Mouse (Mus musculus): Measurements from ENCODE around the gene Kcnmb3.

Kcnmb3 gene

DNA sequence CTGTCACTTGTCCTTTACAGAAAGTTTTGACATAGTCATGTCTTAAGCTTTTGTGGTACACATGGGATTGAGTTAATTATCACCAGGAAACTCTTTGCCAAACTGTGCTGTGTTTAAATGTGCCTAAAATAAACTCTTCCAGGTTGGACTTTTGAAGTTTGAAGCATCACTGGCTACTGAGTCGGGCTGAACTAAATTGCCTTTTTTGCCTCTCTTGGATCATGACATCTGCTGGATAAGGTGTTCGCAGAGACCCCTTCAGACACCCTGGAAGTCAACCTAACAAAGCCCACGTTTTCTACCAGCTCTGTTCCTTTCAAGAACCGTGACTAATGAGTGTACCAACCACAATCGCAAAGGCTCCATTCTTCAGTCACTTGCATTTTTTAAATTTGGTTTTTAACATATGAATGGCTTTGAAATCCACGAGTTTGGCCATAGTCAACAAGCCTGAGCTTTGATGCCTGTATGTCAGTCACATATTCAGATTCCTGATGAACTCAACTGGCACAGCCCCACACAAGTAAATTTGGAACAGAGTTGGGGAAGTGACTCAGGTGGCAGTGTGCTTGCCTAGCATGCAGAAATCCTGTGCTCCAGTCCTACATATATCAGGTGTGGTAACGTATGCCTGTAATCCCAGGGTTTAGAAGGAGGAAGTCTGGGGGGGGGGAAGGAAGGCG, 3.2 kb upstream of the Kcnmb3 start:
- no peak for DNase-seq (ENCODE audit: low read depth, low spot score)

DNA sequence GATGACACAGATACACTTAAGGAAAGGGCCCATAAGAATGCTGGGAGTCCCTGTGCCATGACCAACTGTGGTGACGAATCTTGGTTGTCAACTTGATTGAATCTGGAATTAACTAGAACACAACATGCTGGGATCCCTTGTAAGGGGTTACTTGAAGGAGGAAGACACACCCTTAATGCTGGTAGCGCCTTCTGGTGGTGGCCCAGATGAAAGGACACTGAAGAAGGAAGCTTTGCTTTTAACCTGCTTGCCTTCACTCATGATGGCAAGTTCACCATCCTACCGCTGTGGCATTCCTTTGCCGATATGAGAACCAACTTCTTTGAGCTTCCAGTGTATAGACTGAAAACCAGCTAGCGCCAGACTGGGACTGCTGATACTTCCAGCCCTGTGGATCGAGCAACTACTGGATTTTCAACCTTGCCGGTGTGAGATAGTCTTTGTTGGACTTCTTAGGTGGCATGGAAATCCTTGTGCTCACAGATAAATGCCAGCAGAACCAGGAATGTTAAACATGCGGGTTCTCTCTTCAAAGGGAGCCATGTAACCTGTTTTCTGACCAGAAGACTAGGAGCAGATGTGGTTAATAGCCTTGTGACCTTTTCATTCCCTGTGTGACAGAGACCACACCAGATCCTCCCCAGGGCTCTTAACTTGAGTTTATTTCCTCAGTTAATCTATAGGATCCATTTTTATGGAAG, 2.5 kb upstream of the Kcnmb3 start:
- no peak for DNase-seq (ENCODE audit: low read depth, low spot score)

DNA sequence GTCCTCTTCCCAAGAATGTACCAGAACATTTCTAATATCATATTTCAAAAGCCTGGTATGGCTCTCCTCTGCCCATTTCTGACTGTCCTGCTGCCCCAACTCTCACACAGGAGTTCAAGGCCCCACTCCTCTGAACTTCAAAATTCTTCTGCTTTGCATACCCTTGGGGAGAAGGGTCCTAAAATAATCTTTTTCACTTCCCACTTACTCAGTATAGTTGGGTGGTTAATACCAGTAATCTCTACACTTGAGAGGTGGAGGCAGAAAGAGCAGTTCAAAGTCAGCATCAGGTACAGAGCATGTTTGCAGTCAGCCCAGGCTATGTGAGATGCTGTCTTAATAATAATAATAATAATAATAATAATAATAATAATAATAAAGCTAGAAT, 1.1 kb downstream of the Kcnmb3 start:
- no peak for DNase-seq (ENCODE audit: low read depth, low spot score)

DNA sequence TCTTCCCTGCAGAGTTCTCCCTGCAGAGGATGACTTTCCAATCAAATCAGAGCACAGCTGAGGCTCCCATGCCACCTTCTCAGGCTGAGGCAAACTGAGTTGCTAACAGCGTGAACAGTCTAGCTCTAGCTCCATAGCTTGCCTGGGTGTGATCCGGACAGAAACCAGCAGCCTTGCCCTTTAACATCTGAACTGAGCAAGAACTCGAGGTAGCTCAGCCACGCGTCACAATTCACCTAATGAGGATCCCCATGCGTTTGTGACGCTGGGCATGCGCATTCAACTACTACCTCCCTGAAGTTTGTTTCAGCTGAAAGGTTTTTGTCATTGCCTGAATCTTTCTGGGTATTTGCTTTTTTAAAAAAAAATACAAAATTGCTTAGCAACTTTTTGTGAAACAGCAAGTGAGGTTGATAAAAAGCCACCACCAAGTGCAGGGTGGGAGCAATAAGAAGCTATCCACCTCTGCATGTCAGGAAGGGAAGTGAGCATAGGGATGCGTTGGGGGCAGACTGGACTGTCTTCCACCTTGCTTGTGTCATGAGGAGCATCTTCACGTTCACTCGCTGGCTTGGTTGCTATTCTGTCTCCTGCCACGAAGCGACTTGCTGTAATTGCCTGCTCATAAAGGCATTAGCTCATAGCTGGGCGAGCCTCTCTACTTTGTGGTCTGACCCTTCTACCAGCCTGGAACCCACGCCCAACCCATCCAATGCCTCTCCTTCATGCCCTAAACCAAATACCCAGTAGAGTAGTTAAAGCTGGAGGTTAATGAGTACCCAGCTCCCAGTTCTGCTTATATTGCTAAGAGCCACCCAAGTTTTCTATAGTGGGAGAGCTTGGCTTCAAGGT, 1.7 kb downstream of the Kcnmb3 start:
- DNase-seq (ENCODE audit: low read depth, low spot score), result no peak

DNA sequence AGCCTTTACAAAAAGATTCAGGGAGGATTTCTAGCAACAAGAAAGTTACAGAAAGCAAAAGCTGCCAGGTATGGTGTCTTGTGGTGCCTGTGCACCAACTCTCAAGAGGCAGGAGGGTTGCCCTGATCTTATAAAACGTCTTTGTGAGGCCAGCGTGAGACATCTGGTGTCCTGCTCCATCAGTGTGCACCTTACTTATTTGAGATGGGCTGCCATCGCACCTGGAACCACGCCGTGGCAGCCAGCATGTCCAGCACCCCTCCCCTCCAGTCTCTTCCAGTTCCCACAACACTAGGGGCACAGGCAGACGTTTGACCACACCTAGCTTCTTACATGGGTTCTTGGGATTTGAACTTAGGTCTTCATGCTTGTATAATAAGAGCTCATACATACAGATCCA, 3.9 kb downstream of the Kcnmb3 start:
- DNase-seq (ENCODE audit: low read depth, low spot score), result no peak

DNA sequence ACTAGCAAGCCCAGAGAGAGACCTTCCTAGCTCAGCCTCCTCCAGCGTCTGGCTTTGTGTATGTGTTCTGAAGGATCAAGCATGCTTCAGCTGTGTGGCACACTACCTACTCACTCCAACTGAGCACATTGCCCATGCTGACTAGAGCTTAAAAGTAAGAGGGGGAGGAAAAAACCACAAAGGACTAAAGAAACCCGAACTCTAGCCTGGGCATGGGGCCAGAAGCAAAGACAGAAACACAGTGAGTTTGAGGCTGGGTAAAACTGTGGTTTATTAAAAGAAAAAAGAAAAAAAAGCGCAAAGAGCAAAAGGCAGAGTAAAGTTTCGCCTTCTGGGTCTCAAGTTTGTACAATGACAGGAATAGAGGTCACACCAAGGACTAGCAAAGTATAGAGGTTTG, 5.5 kb downstream of the Kcnmb3 start:
- no peak for DNase-seq (ENCODE audit: low read depth, low spot score)

DNA sequence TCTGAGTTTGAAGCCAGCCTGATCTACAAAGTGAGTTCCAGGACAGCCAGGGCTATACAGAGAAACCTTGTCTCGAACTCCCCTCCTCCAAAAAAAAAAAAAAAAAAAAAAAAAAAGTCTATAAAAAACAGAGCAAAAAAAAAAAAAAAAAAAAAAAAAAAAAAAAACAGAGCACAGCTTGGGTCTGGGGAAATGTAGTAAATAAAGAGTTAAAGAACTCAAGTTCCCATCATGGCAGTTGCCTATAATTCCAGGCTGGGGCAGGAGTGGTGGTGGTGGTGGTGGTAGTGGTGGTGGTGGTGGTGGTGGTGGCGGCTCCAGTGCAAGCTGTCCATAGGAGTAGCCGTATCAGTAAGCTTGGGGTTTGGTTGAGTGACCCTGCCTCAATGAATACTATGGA, 9.0 kb downstream of the Kcnmb3 start:
- no peak for DNase-seq (ENCODE audit: low read depth, low spot score)

DNA sequence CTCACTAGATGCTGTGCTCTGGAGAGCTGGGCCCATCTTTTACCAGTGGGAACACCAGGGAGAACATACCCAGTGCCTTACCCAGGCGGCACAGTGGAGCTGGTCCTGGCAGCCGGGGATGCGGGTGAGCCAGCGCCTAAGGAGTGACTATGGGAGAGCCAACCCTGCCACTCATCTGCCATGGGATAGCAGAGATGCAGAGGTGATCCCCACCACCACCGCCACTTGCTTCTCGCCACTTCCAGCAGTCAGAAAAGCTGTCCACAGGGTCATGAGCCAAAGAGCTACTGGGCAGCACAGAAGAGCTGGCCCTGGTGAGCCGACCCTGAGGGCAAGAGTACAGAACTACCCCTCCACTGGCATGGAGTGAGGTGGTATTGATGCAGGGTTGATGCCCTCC, 12.1 kb downstream of the Kcnmb3 start:
- DNase-seq (ENCODE audit: low read depth, low spot score), result no peak

DNA sequence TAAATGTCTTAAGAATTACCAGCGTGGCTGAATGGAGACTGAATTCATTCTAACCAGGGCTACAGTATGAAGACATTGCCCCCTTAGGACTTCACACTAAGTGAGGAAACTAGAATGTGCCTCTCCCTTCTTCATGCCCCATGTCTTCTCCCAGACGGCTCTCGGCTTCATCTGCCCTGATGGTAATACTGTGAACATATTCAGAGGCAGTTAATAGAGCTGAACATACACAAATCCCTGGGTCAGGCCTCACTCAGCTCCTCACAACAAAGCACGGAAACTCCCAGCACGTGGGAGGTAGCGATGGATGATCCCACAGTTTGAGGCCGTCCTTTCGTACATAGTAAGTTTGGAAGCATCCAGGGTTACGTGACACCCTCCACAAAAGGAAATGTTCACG, 18.8 kb downstream of the Kcnmb3 start:
- DNase-seq (ENCODE audit: low read depth, low spot score), result no peak

DNA sequence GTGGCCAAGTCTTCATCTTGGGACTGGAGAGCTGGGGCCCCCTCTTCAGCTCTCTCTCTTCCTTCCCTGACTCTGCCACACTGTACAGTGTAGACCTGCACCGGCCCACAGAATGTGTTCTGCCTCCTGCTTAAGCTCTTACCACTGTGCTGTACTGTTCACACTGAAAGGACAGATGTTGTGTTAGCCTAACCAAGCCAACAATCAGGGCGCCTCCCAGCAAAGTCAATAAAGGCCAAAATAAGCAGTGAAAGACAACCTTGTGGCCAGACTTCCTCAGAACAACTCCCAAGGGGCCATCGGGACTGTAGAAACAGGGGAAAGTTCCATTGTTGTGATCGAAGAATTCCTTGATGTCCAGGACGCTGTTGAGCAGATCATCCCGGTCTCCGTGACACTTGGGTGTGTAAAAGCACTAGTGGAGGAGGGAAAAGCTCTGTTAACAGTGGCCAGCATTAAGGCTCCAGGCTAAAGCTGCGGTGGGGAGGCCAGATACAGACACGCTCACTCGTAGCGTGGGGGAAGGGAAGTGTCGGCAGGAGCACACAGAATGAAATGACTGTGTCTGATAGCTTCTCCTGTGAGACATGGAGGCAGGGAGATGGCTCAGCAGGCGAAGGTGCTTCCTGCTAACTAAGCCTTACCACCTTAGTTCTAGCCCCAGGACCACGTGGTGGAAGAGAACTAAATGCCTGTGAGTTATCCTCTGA, 19.7 kb downstream of the Kcnmb3 start:
- no peak for DNase-seq (ENCODE audit: low read depth, low spot score)

DNA sequence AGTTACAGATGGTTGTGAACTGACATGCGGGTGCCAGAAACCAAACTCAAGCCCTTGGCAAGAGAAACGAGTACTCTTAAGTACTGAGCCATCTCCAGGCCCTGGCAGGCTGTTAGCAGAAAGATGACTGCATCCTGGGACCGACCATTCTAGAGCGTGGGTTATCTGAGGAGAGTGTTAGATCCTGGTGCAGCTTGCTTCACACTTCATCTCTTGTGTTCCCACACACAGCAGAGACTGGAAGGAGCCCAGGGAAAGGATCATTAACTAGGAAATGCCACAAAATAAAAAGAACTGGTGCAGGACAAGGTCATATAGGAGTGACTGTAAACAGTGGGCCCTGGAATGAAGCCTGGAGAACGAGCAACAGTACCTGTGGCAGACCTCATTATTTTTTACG, 20.9 kb downstream of the Kcnmb3 start:
- peak; percentile 72 for DNase-seq (ENCODE audit: low read depth, low spot score)

DNA sequence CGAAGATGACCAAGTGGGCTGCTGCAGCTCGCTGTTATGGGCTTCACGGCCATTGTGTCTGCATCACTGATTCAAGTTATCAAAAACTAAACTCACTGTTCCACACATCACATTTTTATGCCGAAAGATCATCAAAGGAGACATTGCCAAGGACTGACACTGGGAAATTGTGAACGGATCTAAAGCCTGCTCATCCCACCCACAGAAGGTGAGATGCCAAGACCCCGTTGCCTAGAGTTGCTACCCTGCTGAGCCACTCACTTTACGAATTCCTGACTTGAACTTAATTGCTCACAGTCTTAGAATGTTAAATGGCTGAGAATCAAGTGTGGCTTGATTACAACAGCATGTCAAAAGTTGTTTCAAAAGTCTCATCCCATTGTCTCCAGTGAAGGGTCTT, 21.6 kb downstream of the Kcnmb3 start:
- no peak for DNase-seq (ENCODE audit: low read depth, low spot score)

DNA sequence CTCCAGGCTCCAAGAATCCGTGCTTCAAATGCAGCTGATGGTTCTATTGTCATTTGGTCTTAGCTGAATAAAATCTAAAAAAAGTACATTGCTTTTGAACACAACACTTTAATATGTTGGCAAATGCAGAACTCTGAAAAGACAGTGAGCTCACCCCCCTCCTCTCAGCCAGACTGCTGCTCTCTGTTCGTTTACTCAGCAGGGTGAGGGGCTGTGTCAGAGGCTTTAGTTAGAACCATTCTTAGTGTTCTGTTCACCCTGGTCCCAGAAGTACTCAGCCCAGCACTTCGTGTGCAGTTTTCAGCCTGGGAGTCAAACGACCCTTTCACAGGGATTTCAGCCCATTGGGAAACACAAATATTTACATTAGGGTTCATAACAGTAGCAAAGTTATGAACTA, 23.6 kb downstream of the Kcnmb3 start:
- no peak for DNase-seq (ENCODE audit: low read depth, low spot score)

DNA sequence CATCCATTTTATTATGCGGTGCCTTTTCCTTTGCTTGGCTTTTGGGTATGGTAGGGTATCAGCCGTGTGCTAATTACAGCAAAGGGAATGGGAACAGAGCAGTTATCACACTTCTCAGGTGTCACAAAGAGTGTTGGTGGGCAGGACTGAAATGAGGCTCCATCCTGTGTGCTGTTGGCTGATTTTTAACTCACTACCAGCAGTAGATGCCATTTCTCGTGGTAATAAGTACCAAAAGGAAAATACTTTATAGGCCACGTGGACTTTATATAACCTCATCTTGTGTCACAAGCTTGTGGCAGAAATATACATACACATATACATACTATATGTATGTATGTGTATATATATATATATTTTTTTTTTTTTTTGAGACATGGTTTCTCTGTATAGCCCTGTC, 24.7 kb downstream of the Kcnmb3 start:
- no peak for DNase-seq (ENCODE audit: low read depth, low spot score)

DNA sequence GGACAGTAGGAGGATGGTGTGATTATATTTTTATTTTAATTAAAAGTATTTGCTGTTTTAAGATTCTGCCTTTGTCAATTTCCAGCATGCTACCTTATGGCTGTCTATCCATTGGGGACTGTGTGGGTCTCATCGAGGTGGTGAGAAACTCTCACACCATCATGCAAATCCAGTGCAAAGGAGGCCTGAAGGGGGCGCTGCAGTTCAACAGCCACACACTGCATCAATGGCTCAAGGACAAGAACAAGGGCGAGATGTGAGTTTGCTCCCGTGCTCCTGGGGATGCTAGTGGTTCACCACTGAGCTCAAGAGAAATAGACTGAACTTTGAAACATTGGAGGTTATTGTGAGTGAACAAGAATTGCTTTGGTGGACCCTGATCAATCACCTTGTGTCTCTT, 32.3 kb downstream of the Kcnmb3 start:
- DNase-seq (ENCODE audit: low read depth, low spot score), result no peak

DNA sequence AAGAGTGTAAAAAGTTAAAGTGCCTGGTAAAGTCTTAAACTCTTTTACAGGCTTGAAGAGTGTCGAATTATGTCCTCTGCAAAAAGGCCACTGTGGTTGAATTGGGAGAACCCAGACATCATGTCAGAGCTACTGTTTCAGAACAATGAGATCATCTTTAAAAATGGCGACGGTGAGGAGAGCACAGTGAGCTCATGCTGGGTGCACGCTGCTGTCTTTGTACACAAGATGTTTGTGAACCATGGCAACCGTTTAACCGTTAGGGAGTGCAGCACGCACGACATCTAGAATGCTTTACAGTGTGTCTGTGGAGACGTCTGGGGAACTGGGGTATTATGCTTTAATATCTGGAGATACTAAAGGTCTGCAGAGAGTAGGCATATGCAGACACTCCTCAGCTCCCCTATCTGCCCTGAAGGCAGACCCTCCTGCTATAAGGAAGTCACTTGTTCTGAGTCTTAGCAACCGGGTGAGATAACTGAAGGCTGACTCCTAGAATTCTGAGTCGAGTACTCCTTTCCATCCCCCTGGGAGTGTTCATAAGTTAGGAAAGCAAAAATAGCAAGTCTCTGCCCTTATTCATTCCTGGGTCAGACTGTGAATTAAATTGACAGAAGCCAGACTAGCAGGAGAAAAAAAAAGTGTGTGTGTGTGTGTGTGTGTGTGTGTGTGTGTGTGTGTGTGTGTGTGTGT, 37.6 kb downstream of the Kcnmb3 start:
- no peak for DNase-seq (ENCODE audit: low read depth, low spot score)

DNA sequence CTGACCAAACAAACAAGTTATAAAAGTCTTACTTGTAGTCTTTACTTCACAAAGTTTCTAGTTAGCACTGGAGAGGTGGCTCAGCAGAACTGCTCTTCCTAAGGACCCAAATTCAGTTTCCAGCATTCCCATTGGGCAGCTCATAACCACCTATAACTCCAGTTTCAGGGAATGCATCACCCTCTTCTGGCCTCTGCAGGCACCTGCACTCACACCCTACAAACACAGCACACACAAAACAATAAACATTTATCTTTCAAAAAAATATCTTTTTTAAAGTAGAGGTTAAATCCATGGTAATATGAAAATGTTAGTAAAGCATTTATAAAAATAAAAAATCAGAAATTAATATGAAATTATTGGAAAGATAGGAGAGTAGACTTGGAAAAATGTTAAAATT, 50.3 kb downstream of the Kcnmb3 start:
- DNase-seq (ENCODE audit: low read depth, low spot score), result no peak

DNA sequence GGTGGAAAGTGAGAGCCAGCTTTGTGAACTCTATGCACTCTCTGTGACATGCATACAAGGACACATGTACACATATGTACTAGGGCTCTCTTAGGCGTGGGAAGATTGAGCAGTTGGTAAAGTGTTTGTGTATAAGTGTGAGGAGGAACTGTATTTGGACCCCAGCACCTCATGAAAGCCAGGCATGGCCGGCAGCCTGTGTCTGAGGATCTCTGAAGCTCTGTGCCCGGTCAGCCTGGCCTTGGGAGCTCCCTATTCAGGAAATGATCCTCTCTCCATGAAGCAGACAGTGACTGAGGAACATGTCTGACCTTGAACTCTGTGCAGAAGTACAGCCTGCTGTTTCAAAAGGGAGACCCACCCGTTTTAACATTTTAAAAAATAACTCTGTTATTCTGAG, 53.3 kb downstream of the Kcnmb3 start:
- no peak for DNase-seq (ENCODE audit: low read depth, low spot score)

DNA sequence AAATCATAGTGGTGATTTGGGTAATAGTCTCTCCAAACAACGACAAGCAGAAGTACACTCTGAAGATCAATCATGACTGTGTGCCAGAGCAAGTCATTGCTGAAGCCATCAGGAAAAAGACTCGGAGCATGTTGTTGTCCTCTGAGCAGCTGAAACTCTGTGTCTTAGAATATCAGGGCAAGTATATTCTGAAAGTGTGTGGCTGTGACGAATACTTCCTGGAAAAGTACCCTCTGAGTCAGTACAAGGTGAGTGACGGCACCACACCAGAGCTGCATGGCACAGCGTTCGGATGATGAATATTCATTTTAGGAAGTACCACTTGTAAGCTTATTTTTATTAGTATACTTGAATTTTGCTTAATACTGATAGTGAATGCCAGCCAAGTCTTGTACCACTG, 54.2 kb downstream of the Kcnmb3 start:
- no peak for DNase-seq (ENCODE audit: low read depth, low spot score)

DNA sequence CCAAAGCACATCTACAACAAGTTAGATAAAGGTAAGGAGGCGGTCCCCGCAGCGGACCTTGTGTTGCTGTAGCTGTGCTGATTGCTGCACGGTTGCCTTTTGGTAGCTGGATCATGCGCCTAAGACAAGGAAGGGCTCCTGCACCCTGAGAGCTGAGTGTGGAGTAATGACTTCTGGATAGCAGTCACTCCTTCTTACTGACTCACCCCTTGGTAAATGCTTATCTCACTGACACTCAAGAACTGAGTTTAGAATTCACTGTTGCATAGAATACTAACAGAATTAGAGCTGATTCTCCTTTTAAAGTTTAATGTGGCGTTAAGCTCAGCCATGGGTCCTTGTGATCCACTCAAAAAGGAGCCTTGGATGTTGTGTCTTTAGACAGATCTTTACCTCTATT, 54.7 kb downstream of the Kcnmb3 start:
- DNase-seq (ENCODE audit: low read depth, low spot score), result no peak

DNA sequence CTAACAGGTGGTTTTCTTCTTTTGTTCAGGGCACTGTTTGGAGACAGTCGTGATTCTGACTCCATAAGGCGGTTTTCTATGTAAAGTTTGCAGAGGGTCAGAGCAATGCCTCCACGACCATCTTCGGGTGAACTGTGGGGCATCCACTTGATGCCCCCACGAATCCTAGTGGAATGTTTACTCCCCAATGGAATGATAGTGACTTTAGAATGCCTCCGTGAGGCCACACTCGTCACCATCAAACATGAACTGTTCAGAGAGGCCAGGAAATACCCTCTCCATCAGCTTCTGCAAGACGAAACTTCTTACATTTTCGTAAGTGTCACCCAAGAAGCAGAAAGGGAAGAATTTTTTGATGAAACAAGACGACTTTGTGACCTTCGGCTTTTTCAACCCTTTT, 55.9 kb downstream of the Kcnmb3 start:
- no peak for DNase-seq (ENCODE audit: low read depth, low spot score)

DNA sequence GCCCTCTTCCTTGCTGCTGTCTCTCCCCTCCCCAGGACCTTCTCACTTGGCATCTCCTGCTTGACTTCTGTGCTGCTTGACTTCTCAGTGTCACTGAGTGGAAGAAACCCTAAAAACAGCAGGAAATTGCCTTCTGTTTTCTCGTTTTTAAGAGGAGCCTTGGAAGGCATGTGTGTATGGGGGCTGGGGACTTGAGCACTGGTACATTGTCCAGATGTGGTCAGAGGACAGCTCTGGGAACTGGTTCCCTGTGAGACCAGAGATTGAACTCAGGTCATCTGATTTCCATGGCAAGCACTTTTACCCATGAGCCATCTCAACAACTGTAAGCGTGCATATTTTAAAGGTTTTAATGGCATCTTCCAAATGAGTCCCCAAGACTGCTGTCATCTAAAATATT, 58.0 kb downstream of the Kcnmb3 start:
- DNase-seq (ENCODE audit: low read depth, low spot score), result no peak
